Mouse (Mus musculus) hindbrain, embryonic 15.5 days (tissue): ENCODE data around the gene Sfrp5. TPM values are rescaled to one million over a fixed set of nuclear protein-coding genes. Genes with fewer than 3 reads are reported as not detected.

Source experiments
- ATAC-seq: fragments of 200-750 bp; cut with Nextera tagmentation; 2 replicates; pipeline ENCODE4 v1.8.0; 2017; ENCODE audit warnings: low read depth, moderate number of reproducible peaks, moderate TSS enrichment; ENCODE audit not compliant: low FRiP score
- H3K27ac ChIP-seq: fragments of 300-500 bp; sonication (generic); replicated peaks from 2 replicates; pipeline ENCODE4 v1.5.1; 2015; ENCODE audit warnings: mild to moderate bottlenecking, inconsistent platforms
- H3K27me3 ChIP-seq: fragments of 300-500 bp; sonication (generic); 2 replicates; pipeline ENCODE4 v1.6.1; 2015; ENCODE audit warnings: control low read depth, inconsistent platforms
- H3K36me3 ChIP-seq: fragments of 300-500 bp; sonication (generic); 2 replicates; pipeline ENCODE4 v1.6.1; 2015; ENCODE audit warnings: control low read depth, inconsistent platforms
- H3K4me1 ChIP-seq: fragments of 300-500 bp; sonication (generic); replicated peaks from 2 replicates; pipeline ENCODE4 v1.6.1; 2015; ENCODE audit warnings: control low read depth, inconsistent platforms
- H3K4me2 ChIP-seq: fragments of 300-500 bp; sonication (generic); 2 replicates; pipeline ENCODE4 v1.6.1; 2015; ENCODE audit warnings: moderate library complexity, mild to moderate bottlenecking, inconsistent platforms
- H3K4me3 ChIP-seq: fragments of 300-500 bp; sonication (generic); 2 replicates; pipeline ENCODE4 v1.5.1; 2015; ENCODE audit warnings: mild to moderate bottlenecking, inconsistent platforms
- H3K9ac ChIP-seq: fragments of 300-500 bp; sonication (generic); 2 replicates; pipeline ENCODE4 v1.6.1; 2015; ENCODE audit warnings: inconsistent platforms
- H3K9me3 ChIP-seq: fragments of 300-500 bp; sonication (generic); 2 replicates; pipeline ENCODE4 v1.6.1; 2016; ENCODE audit warnings: control low read depth, inconsistent platforms
- WGBS: fragments of 180-500 bp; shearing (Covaris S2); methylation state at CpG from one replicate; pipeline ENCODE4 v1.1.7; 2015; 5-methylcytosine and 5-hydroxymethylcytosine counted together
- polyA plus RNA-seq: library from polyadenylated mRNA; unstranded; fragments of >200 nt; fragmentation: Nextera tagmentation; extraction: Ambion mirVana; gene quantifications from 2 replicates; pipeline ENCODE4 v1.2.1, GENCODE M21; 2015

The Sfrp5 gene
- polyA plus RNA-seq, 1 experiment from 2014 or later, result 3.2 TPM

DNA sequence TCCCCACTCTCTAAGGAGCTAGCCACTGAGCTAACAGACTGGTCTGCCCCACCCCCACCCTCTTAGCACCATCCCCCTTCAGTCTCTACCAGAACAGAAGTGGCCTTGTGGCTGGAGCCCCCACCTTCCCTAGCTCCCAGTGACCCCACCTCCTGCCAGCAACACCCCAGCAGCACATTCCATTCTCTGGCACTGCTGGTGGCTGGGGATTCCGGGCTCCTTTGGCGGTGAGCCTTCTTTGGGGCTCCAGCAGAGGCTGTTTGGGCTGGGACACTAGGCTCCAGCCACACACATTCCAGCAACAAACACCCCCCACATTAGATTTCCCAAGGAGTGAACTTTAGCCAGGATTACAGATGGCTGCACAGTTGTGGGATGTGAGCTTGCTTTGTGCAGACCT, 8.7 kb downstream of the Sfrp5 start:
- WGBS, result 50% methylated on average over 2 of the region's 2 CpGs
- H3K36me3 ChIP-seq, result peaks cover 20% of the 10 kb centered on the region
- peak; percentile 28; the same call in 1 of the 2 replicates for ATAC-seq

DNA sequence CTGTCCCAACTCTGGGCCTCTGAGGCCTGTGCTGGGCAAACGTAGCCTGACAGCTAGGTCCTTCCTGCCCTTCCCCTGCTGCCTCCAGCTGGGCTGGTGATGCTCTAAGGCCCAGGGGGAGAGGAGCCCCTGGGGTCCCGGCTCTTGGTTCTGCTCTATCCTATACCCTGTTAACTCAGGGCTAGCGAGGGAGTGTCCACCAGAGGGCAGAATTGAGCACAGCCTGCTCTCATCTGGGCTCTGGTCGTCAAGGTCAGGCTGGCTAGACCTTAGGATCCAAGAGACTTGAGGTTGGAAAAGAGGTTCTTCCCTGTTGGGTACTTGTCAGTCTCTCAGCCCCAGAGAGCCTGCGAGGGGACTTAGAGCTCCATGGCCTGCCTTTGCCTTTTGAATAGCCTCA, 11.6 kb downstream of the Sfrp5 start:
- WGBS, result 16% methylated on average over 5 of the region's 5 CpGs
- Histone ChIP-seq H3K4me2 (no peak overlapping the region), H3K9ac (no peak overlapping the region), H3K4me3 (no peak overlapping the region), H3K27me3 (no peaks in the 10 kb centered on the region), H3K9me3 (no peaks in the 10 kb centered on the region), H3K4me1 (no peaks in the 10 kb centered on the region), H3K27ac (no peak overlapping the region), H3K36me3 (peaks cover 25% of the 10 kb centered on the region)
- ATAC-seq, result 0 out of 2 replicates have a peak, but pooled peaks have one; percentile 52

More for the DNA sequence above, 8.7 kb downstream of the Sfrp5 start:
- H3K4me1 ChIP-seq, result no peaks in the 10 kb centered on the region
- no peak overlapping the region for H3K4me3 ChIP-seq
- no peak overlapping the region for H3K9ac ChIP-seq
- H3K27ac ChIP-seq, result no peak overlapping the region
- H3K9me3 ChIP-seq, result no peaks in the 10 kb centered on the region
- H3K27me3 ChIP-seq, result no peaks in the 10 kb centered on the region
- no peak overlapping the region for H3K4me2 ChIP-seq

GRCm38 (mm10) chr19:42189735-42190134, 12.3 kb downstream of the Sfrp5 start:
- H3K9ac ChIP-seq, result no peak overlapping the region
- no peaks in the 10 kb centered on the region for H3K4me1 ChIP-seq
- no peaks in the 10 kb centered on the region for H3K9me3 ChIP-seq
- no peak overlapping the region for H3K4me3 ChIP-seq
- H3K36me3 ChIP-seq, result peaks cover 25% of the 10 kb centered on the region
- WGBS, result 90% methylated on average over 4 of the region's 4 CpGs
- H3K4me2 ChIP-seq, result no peak overlapping the region
- ATAC-seq, result no peak
- H3K27ac ChIP-seq, result no peak overlapping the region
- no peaks in the 10 kb centered on the region for H3K27me3 ChIP-seq

GRCm38 (mm10) chr19:42182673-42183072, 19.4 kb downstream of the Sfrp5 start:
- peaks cover 19% of the 10 kb centered on the region for H3K36me3 ChIP-seq
- H3K9me3 ChIP-seq, result no peaks in the 10 kb centered on the region
- no peaks in the 10 kb centered on the region for H3K4me1 ChIP-seq
- H3K27me3 ChIP-seq, result no peaks in the 10 kb centered on the region
- H3K4me2 ChIP-seq, result no peak overlapping the region
- H3K27ac ChIP-seq, result no peak overlapping the region
- H3K9ac ChIP-seq, result no peak overlapping the region
- ATAC-seq, result no peak
- no peak overlapping the region for H3K4me3 ChIP-seq
- 69% methylated on average over 6 of the region's 6 CpGs for WGBS

DNA sequence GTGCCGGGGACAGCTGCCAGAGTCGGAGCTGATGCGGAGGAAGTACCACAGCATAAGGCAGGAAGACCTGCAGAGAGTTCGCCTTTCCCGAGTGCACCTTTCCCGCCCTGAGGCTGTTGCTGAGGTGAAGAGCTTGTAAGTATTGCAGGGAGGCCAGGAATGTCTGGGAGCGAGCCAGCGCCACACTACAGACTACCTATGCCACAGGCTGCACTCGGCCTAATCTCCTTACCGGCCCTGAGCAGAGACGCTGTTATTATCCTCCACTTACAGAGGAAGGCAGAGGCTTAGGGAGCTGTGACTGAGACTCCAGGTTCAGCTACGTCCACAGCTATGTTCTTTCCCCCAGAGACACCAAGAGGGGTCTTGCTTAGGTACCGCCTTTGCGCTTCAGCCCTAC, 22.7 kb downstream of the Sfrp5 start:
- no peak overlapping the region for H3K4me2 ChIP-seq
- WGBS, result 92% methylated on average over 14 of the region's 14 CpGs
- H3K4me1 ChIP-seq, result no peaks in the 10 kb centered on the region
- no peaks in the 10 kb centered on the region for H3K27me3 ChIP-seq
- no peak overlapping the region for H3K9ac ChIP-seq
- no peak for ATAC-seq
- H3K4me3 ChIP-seq, result no peak overlapping the region
- H3K27ac ChIP-seq, result no peak overlapping the region
- H3K36me3 ChIP-seq, result peaks cover 15% of the 10 kb centered on the region
- H3K9me3 ChIP-seq, result no peaks in the 10 kb centered on the region

- Histone ChIP-seq H3K27me3 (no peaks in the 10 kb centered on the region), H3K9me3 (no peaks in the 10 kb centered on the region), H3K27ac (no peak overlapping the region), H3K4me2 (no peak overlapping the region), H3K4me1 (peaks cover 3% of the 10 kb centered on the region; the same call in 1 of the 2 replicates), H3K36me3 (peaks cover 6% of the 10 kb centered on the region), H3K9ac (no peak overlapping the region), H3K4me3 (no peak overlapping the region)
- 90% methylated on average over 2 of the region's 2 CpGs for WGBS
- ATAC-seq, result no peak
Measured at GRCm38 (mm10) chr19:42177461-42177860, 24.6 kb downstream of the Sfrp5 start.

- no peak overlapping the region for H3K9ac ChIP-seq
- peaks cover 6% of the 10 kb centered on the region for H3K36me3 ChIP-seq
- H3K4me2 ChIP-seq, result no peak overlapping the region
- ATAC-seq, result no peak
- no peak overlapping the region for H3K4me3 ChIP-seq
- H3K27ac ChIP-seq, result no peak overlapping the region
- peaks cover 9% of the 10 kb centered on the region for H3K4me1 ChIP-seq
- WGBS, result 93% methylated on average over 7 of the region's 7 CpGs
- H3K27me3 ChIP-seq, result no peaks in the 10 kb centered on the region
- no peaks in the 10 kb centered on the region for H3K9me3 ChIP-seq
Measured at GRCm38 (mm10) chr19:42176841-42177240, 25.2 kb downstream of the Sfrp5 start.

DNA sequence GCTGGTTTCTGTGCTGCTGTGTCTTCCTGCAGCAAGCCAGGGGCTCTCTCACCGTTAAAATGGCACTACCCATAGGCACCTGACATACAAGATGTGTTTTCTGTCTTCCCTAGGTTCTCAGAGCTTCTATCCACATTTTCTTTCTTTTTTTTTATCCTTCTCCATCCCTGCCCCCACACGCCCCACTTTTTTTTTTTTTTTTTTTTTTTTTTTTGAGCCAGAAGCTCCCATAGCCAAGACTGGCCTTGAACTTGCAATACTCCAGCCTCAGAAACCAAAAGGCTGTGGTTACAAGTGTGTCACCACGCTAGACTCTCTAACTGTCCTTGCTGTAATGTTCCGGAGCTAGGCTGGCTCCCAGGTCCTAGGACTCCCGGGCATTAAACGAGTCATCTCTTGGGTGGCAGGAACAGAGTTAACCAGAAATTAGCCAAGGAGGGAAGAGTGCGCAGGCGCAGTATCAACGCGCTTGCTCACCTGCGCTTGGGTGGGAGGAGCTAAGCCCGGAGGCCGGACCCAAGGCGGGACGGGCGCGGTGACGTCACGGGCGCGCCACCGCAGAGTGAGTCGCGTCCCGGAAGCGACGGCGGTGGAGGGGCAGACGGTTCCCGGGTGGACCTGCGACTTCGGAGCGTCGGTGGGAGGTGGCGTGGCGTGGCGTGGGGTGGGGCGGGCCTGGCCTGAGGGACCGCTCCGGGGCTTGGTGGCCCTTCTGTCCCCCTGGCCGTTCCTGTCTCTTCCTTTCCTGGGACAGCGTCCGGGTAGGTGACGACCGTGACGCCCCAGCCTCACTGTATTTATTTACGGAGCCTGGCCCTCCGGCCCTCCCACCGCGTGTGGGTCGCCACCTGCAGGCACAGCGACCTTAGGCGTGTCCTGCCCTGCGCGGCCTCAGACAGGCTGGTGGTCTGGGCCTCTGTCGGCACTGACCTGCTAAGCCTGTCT, 31.8 kb downstream of the Sfrp5 start:
- no peaks in the 10 kb centered on the region for H3K36me3 ChIP-seq
- WGBS, result 1% methylated on average over 56 of the region's 56 CpGs
- no peaks in the 10 kb centered on the region for H3K9me3 ChIP-seq
- H3K4me1 ChIP-seq, result peaks cover 36% of the 10 kb centered on the region
- H3K4me2 ChIP-seq, result peak overlapping the region; percentile 80
- peaks cover 17% of the 10 kb centered on the region for H3K27me3 ChIP-seq
- H3K9ac ChIP-seq, result peak overlapping the region; percentile 85
- peak overlapping the region; percentile 83 for H3K4me3 ChIP-seq
- H3K27ac ChIP-seq, result peak overlapping the region; percentile 73
- peak; percentile 94 for ATAC-seq

- H3K9me3 ChIP-seq, result no peaks in the 10 kb centered on the region
- H3K9ac ChIP-seq, result no peak overlapping the region
- H3K27ac ChIP-seq, result peak overlapping the region; percentile 73
- H3K4me1 ChIP-seq, result peaks cover 36% of the 10 kb centered on the region
- H3K36me3 ChIP-seq, result no peaks in the 10 kb centered on the region
- 61% methylated on average over 10 of the region's 10 CpGs for WGBS
- H3K27me3 ChIP-seq, result peaks cover 17% of the 10 kb centered on the region
- H3K4me3 ChIP-seq, result no peak overlapping the region; the same call in 1 of the 2 replicates
- ATAC-seq, result no peak; the same call in 1 of the 2 replicates
- peak overlapping the region; percentile 80 for H3K4me2 ChIP-seq
Measured at GRCm38 (mm10) chr19:42169322-42169975, 32.6 kb downstream of the Sfrp5 start.

- Histone ChIP-seq H3K9ac (no peak overlapping the region), H3K27ac (no peak overlapping the region), H3K9me3 (no peaks in the 10 kb centered on the region), H3K4me3 (no peak overlapping the region), H3K4me2 (no peak overlapping the region), H3K4me1 (peaks cover 35% of the 10 kb centered on the region), H3K36me3 (no peaks in the 10 kb centered on the region), H3K27me3 (peaks cover 17% of the 10 kb centered on the region)
- ATAC-seq, result no peak
- 70% methylated on average over 9 of the region's 9 CpGs for WGBS
Measured at GRCm38 (mm10) chr19:42167489-42167888, 34.6 kb downstream of the Sfrp5 start.

DNA sequence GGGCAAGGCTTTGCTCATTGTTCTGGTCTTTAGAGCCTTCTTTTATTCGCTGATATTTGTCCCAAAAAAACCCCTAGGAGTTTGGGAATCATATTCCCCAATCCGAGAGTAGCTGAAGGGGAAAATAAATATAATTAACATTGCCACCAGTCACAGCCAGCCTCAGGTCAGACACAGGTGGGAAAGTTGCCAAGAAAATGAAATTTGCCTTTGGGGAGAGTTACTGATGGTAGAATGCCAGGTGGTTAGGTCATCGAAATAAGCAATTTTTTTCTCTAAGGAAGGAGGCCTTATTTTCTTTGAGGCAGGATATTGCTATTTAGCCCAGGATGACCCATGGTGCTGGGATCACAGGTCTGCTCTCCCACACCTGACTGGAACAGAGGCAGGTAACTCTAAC, 35.3 kb downstream of the Sfrp5 start:
- H3K36me3 ChIP-seq, result no peaks in the 10 kb centered on the region
- no peak overlapping the region for H3K4me2 ChIP-seq
- H3K4me3 ChIP-seq, result no peak overlapping the region
- H3K4me1 ChIP-seq, result peaks cover 28% of the 10 kb centered on the region
- no peak overlapping the region for H3K9ac ChIP-seq
- no peaks in the 10 kb centered on the region for H3K9me3 ChIP-seq
- H3K27ac ChIP-seq, result no peak overlapping the region
- WGBS, result 53% methylated on average over 3 of the region's 3 CpGs
- peaks cover 17% of the 10 kb centered on the region for H3K27me3 ChIP-seq
- no peak for ATAC-seq

GRCm38 (mm10) chr19:42166130-42166529, 35.9 kb downstream of the Sfrp5 start:
- peak overlapping the region; percentile 14; the same call in 1 of the 2 replicates for H3K9ac ChIP-seq
- H3K27me3 ChIP-seq, result peaks cover 17% of the 10 kb centered on the region
- H3K4me3 ChIP-seq, result no peak overlapping the region
- ATAC-seq, result no peak
- peaks cover 22% of the 10 kb centered on the region for H3K4me1 ChIP-seq
- H3K9me3 ChIP-seq, result no peaks in the 10 kb centered on the region
- H3K27ac ChIP-seq, result no peak overlapping the region
- 4% methylated on average over 12 of the region's 12 CpGs for WGBS
- H3K36me3 ChIP-seq, result no peaks in the 10 kb centered on the region
- H3K4me2 ChIP-seq, result peak overlapping the region; percentile 41
